Mouse (Mus musculus) frontal cortex, adult (tissue): ENCODE data around the gene Flnc.
"Not testable (repeated sequence)": the region's sequence is repeated elsewhere in the genome, so short reads cannot be mapped to it uniquely, and the experiment has no call there.

Experiments
- ATAC-seq: cut with Nextera tagmentation; 2 replicates; pipeline ENCODE4 v1.9.2; 2017; ENCODE audit warnings: mild to moderate bottlenecking, moderate library complexity, mixed read lengths; ENCODE audit not compliant: low TSS enrichment

Flnc gene

GRCm38 (mm10) chr6:29433038-29433803 lies at the start of gene Flnc:
Gene Flnc (plus strand): TSS chr6:29433256.
- ATAC-seq, result 0 out of 2 replicates have a peak, but pooled peaks have one; percentile 2

DNA sequence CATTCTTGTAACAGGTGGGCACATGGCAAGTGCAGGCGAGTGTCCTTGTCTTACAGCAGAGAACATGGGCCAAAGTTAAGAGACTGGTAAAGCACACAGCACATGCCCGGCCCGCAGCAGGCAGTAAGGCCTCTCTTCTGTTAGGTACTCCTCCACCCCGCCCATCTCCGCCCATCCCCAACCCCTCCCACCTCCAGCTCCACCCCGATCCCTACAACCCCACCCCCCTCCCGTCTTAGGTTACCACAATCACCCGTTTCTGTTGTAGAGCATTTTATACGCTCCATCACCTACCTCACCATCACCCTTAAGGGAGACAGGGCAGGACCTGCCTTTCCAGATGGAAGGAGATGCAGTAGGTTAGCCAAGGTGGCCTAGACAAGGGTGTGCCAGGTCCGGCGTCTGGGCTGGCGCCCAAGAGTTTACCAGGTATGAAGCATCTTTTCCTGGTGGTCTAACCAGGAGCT lies 45.0 kb upstream of the Flnc start, which contains the start of gene Opn1sw:
Gene Opn1sw, minus strand, starts transcription at position 417 of the 467 bp plus-strand sequence.
- ATAC-seq, result no peak

DNA sequence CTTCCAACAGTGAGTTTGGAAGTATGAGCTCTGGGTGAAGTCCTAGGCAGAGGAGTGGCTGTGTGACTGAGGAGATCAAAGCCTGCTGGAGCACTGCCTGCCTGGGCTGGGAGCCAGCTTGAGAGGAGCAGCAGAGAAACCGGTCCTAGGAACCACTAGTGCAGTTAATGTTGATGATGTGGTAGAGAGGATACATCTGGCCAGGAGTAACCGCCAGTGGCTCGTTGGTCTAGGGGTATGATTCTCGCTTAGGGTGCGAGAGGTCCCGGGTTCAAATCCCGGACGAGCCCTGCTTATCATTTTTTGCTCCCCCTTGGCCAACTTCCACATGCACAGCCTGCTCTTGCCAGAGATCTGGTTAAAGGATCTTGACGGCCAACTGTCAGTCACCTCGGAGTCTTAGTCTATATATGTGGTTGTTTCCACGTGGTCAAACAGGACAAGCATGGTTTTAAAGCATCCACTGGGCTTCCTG lies 44.4 kb upstream of the Flnc start:
- ATAC-seq, result peak; percentile 86

- ATAC-seq, result no peak
Observed at GRCm38 (mm10) chr6:29389425-29389824, 43.6 kb upstream of the Flnc start.

- not testable (repeated sequence) for ATAC-seq
Observed at GRCm38 (mm10) chr6:29390500-29390899, 42.6 kb upstream of the Flnc start.

DNA sequence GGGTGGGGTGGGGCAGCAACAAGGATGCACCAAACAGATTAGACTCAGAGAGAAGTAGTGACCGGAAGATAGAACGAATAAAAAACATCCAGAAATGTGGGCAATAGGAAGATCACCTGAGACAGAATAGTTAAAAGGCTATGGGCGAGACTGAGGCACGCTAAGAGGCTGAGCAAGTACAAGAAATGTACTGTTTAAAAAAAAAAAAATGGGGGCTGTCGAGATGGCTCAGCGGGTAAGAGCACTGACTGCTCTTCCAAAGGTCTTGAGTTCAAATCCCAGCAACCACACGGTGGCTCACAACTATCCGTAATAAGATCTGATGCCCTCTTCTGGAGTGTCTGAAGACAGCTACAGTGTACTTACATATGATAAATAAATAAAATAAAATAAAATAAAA lies 41.8 kb upstream of the Flnc start:
- ATAC-seq, result not testable (repeated sequence)

GRCm38 (mm10) chr6:29391802-29392201 lies 41.3 kb upstream of the Flnc start:
- no peak for ATAC-seq

GRCm38 (mm10) chr6:29394286-29394685 lies 38.8 kb upstream of the Flnc start:
- ATAC-seq, result no peak

DNA sequence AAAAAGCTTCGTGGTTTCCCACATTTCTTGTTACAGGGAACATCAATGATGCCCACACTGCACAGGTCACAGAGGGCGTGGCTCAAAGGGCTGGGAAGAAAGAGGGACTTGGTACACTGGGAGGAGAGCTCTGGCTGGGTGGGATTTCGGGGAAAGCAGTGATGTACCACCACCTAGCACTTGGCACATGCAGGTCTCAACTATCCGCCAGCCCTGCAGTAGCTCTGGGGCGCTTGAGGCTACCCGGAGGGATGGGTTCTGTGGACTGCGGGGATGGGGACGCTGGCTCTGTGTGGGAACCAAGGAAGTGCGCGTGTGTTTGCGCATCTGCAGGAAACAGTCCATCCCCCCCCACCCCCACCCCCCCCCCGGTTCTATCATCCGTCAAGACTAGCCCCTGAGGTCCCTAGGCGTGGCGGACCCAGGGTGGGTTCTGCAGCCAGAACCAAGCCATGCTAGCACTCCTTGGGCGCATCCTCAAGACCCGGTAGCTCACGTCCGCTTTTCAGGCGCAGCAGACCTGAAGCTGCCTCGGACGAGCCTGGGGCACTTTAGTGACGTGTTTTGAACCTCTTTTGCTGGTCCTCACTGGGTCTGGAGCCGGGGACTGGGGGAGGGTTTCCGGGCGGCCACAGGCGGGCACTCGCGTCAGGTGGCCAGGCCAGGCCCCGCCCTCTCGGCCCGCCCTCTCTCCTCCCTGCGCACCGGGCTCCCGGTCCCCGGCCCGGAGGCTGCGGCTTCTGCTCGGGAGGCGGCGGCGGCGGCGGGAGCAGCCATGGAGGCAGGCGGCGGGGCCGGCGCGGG lies 36.9 kb upstream of the Flnc start, which contains the start of gene Ccdc136:
Gene Ccdc136, plus strand, starts transcription at position 400 of the 804 bp plus-strand sequence.
- peak; percentile 84 for ATAC-seq

GRCm38 (mm10) chr6:29396714-29397540 lies 36.1 kb upstream of the Flnc start:
- peak; percentile 26 for ATAC-seq

DNA sequence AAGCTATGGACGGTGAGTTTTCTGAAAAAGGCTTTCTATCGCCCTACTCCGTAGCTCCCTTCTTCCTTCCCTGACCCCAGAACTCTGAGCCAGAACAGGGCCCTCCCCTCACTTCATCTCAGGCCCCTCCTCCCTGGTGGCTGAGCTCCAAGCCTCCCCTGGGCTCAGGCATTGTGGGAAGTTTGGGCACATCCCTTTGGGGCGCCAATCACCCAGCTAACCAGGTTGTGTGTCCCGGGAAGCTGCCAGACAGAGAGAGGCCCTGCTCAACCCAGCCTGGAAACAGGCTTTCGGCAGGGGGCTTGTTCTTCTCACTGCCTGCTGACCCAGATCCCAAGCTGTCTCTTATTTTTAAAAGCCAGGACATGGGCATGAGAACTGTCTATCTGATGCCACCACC lies 35.5 kb upstream of the Flnc start:
- ATAC-seq, result peak; percentile 18; the same call in 1 of the 2 replicates

DNA sequence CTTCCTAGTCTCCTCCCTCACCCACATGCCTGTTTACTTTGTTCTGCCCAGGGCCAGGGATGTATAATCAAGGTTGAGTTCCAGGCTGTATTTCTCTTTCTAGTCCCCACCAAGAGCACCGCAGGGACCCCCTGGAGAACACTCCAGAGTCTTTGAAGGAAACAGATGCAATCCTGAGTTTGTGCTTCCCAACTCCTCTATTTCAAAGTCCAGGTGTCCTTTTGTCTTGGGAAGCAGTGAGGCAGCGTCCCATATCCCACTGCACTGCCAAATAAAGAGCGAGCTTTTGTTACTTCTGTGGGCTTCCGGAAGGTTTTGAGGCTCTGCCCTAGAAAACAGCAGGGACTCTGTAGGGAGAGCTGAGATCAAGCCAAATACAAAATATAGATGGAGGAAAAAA lies 33.2 kb upstream of the Flnc start:
- ATAC-seq, result no peak

DNA sequence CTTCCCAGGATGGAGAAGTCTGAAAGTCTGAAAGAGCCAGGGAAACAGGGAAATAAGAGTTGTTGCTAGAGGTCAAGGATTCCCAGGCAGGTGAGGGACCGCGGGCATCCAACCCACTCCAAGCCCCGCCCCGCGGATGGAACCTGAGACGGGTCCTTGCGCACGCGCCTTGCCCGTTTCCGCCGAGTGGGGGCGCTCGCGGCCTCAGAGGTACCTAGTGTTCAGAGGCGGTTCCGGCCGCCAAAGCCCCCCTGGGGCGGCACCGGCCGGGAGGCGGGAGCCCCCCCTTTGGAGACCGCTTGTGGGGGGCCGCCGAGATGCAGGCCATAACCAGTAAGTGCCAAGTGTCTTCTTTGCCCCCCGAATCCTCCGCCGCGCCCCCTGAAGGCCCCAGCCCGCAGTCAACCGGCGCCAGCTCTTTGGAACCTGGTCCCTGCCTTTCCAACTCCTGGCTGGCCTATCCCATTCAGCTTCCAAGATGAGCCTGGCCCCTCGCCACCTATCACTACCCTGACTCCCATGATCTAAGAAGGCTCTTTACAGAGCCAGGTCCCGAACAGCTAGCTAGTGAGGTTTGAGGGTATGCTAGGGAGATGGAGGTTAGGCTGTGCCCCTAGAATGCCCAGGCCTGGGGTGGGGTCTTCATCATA lies 30.2 kb upstream of the Flnc start:
- ATAC-seq, result no peak

- ATAC-seq, result peak; percentile 82
Observed at GRCm38 (mm10) chr6:29406412-29406811, 26.6 kb upstream of the Flnc start.

- no peak for ATAC-seq
Observed at GRCm38 (mm10) chr6:29415446-29415845, 17.6 kb upstream of the Flnc start.

GRCm38 (mm10) chr6:29420596-29420995 lies 12.5 kb upstream of the Flnc start:
- ATAC-seq, result no peak

- ATAC-seq, result no peak
Observed at GRCm38 (mm10) chr6:29425118-29425517, 7.9 kb upstream of the Flnc start.

- ATAC-seq, result no peak
Observed at GRCm38 (mm10) chr6:29426331-29426730, 6.7 kb upstream of the Flnc start.

- no peak for ATAC-seq
Observed at GRCm38 (mm10) chr6:29428171-29428570, 4.9 kb upstream of the Flnc start.

- ATAC-seq, result no peak
Observed at GRCm38 (mm10) chr6:29430681-29431420, 2.2 kb upstream of the Flnc start.
